Mouse (Mus musculus) forebrain, postnatal 0 days (tissue): ENCODE measurements around the gene Thsd4. TPM values are rescaled to one million over a fixed set of nuclear protein-coding genes. Genes with fewer than 3 reads are reported as not detected.

ENCODE experiments used
- ATAC-seq: fragments of 200-750 bp; cut with Nextera tagmentation; 2 replicates; pipeline ENCODE4 v1.8.0; 2017; ENCODE audit warnings: mild to moderate bottlenecking, moderate library complexity
- DNase-seq: peaks from one replicate; pipeline ENCODE4 v3.0.0-alpha.2; 2015
- H3K27ac ChIP-seq: fragments of 300-500 bp; sonication (generic); 2 replicates; pipeline ENCODE4 v1.5.1; 2014; ENCODE audit warnings: low read depth, mild to moderate bottlenecking, antibody characterized with exemption, low read length, moderate library complexity, mixed read lengths
- H3K27me3 ChIP-seq: fragments of 300-500 bp; sonication (generic); 2 replicates; pipeline ENCODE4 v1.6.1; 2014; ENCODE audit warnings: mild to moderate bottlenecking, low read length, mixed read lengths; ENCODE audit not compliant: insufficient read depth
- H3K36me3 ChIP-seq: fragments of 300-500 bp; sonication (generic); 2 replicates; pipeline ENCODE4 v1.6.1; 2014; ENCODE audit warnings: mild to moderate bottlenecking, moderate library complexity; ENCODE audit not compliant: insufficient read depth
- H3K4me1 ChIP-seq: fragments of 300-500 bp; sonication (generic); 2 replicates; pipeline ENCODE4 v1.6.1; 2014; ENCODE audit warnings: antibody characterized with exemption; ENCODE audit not compliant: insufficient read depth
- H3K4me2 ChIP-seq: fragments of 300-500 bp; sonication (generic); 2 replicates; pipeline ENCODE4 v1.6.1; 2014; ENCODE audit warnings: low read depth, mild to moderate bottlenecking, moderate library complexity
- H3K4me3 ChIP-seq: fragments of 300-500 bp; sonication (generic); 2 replicates; pipeline ENCODE4 v1.5.1; 2014; ENCODE audit warnings: low read depth, low read length, mixed read lengths
- H3K9ac ChIP-seq: fragments of 300-500 bp; sonication (generic); 2 replicates; pipeline ENCODE4 v1.6.1; 2014; ENCODE audit warnings: mild to moderate bottlenecking
- H3K9me3 ChIP-seq: fragments of 300-500 bp; sonication (generic); 2 replicates; pipeline ENCODE4 v1.6.1; 2016; ENCODE audit warnings: low read length
- CTCF ChIP-seq: sonication (generic); IDR thresholded peaks from 2 replicates; pipeline ENCODE4 v1.5.1; 2016; ENCODE audit warnings: antibody characterized with exemption, control low read depth, low read depth
- WGBS: fragments of 180-500 bp; shearing (Covaris S2); extraction: QIAGEN DNeasy Blood & Tissue Kit; methylation state at CpG from one replicate; pipeline ENCODE4 v1.1.7; 2014; 5-methylcytosine and 5-hydroxymethylcytosine counted together
- polyA plus RNA-seq: library from polyadenylated mRNA; unstranded; fragments of >200 nt; fragmentation: Nextera tagmentation; extraction: Ambion mirVana; gene quantifications from 2 replicates; pipeline ENCODE4 v1.2.1, GENCODE M21; 2015
- total RNA-seq: library from RNA; depleted of rRNA; stranded (reverse); fragments of >200 nt; gene quantifications from 2 replicates; pipeline ENCODE4 v1.2.3, GENCODE M21; 2014

The Thsd4 gene
- total and polyA plus RNA-seq, 2 experiments from 2014 or later, result 3.5 to 14.2 TPM

- H3K27ac ChIP-seq, result no peak overlapping the region
- no peaks in the 10 kb centered on the region for H3K9me3 ChIP-seq
- no peaks in the 10 kb centered on the region for H3K27me3 ChIP-seq
- H3K4me2 ChIP-seq, result no peak overlapping the region
- no peak overlapping the region for H3K4me3 ChIP-seq
- TF ChIP-seq CTCF, result no peak
- no peaks in the 10 kb centered on the region for H3K4me1 ChIP-seq
- ATAC-seq (no peak), DNase-seq (no peak)
- no peak overlapping the region for H3K9ac ChIP-seq
- WGBS, result 20% methylated on average over 4 of the region's 4 CpGs
- no peaks in the 10 kb centered on the region for H3K36me3 ChIP-seq
Observed at GRCm38 (mm10) chr9:60076396-60076795, 445.4 kb downstream of the Thsd4 start.

GRCm38 (mm10) chr9:60071620-60072263 is 450.1 kb downstream of the Thsd4 start:
- Histone ChIP-seq H3K9ac (no peak overlapping the region), H3K4me3 (no peak overlapping the region), H3K4me2 (no peak overlapping the region), H3K27me3 (no peaks in the 10 kb centered on the region), H3K4me1 (no peaks in the 10 kb centered on the region), H3K27ac (no peak overlapping the region), H3K9me3 (no peaks in the 10 kb centered on the region), H3K36me3 (no peaks in the 10 kb centered on the region)
- no peak for ATAC-seq
- no peak for TF ChIP-seq CTCF
- DNase-seq, result no peak
- 43% methylated on average over 5 of the region's 5 CpGs for WGBS

- no peak for DNase-seq
- Histone ChIP-seq H3K36me3 (no peaks in the 10 kb centered on the region), H3K27ac (no peak overlapping the region), H3K27me3 (no peaks in the 10 kb centered on the region), H3K4me1 (no peaks in the 10 kb centered on the region), H3K4me3 (no peak overlapping the region), H3K9ac (no peak overlapping the region), H3K9me3 (no peaks in the 10 kb centered on the region), H3K4me2 (no peak overlapping the region)
- ATAC-seq, result no peak
- TF ChIP-seq CTCF, result no peak
- 85% methylated on average over 8 of the region's 8 CpGs for WGBS
Observed at GRCm38 (mm10) chr9:60067241-60067640, 454.6 kb downstream of the Thsd4 start.

- Histone ChIP-seq H3K9ac (no peak overlapping the region), H3K36me3 (no peaks in the 10 kb centered on the region), H3K4me3 (no peak overlapping the region), H3K9me3 (no peaks in the 10 kb centered on the region), H3K27ac (no peak overlapping the region), H3K4me2 (no peak overlapping the region), H3K27me3 (no peaks in the 10 kb centered on the region), H3K4me1 (no peaks in the 10 kb centered on the region)
- DNase-seq (no peak), ATAC-seq (no peak)
- TF ChIP-seq CTCF, result no peak
- 81% methylated on average over 4 of the region's 4 CpGs for WGBS
Observed at GRCm38 (mm10) chr9:60065184-60065583, 456.7 kb downstream of the Thsd4 start.

- no peaks in the 10 kb centered on the region for H3K36me3 ChIP-seq
- 79% methylated on average over 4 of the region's 4 CpGs for WGBS
- no peaks in the 10 kb centered on the region for H3K4me1 ChIP-seq
- H3K9ac ChIP-seq, result no peak overlapping the region
- ATAC-seq, result no peak
- TF ChIP-seq CTCF, result no peak
- H3K4me2 ChIP-seq, result no peak overlapping the region
- H3K27ac ChIP-seq, result no peak overlapping the region
- no peaks in the 10 kb centered on the region for H3K27me3 ChIP-seq
- no peak for DNase-seq
- H3K4me3 ChIP-seq, result no peak overlapping the region
- H3K9me3 ChIP-seq, result no peaks in the 10 kb centered on the region
Observed at GRCm38 (mm10) chr9:60063191-60063720, 458.6 kb downstream of the Thsd4 start.

GRCm38 (mm10) chr9:60056131-60056530 is 465.7 kb downstream of the Thsd4 start:
- H3K27me3 ChIP-seq, result no peaks in the 10 kb centered on the region
- H3K4me2 ChIP-seq, result no peak overlapping the region
- no peaks in the 10 kb centered on the region; the same call in 1 of the 2 replicates for H3K4me1 ChIP-seq
- no peaks in the 10 kb centered on the region for H3K36me3 ChIP-seq
- H3K27ac ChIP-seq, result no peak overlapping the region
- H3K9ac ChIP-seq, result no peak overlapping the region
- no peak for DNase-seq
- TF ChIP-seq CTCF, result no peak
- ATAC-seq, result no peak
- no peak overlapping the region for H3K4me3 ChIP-seq
- WGBS, result 83% methylated on average over 5 of the region's 5 CpGs
- no peaks in the 10 kb centered on the region for H3K9me3 ChIP-seq

- no peaks in the 10 kb centered on the region for H3K27me3 ChIP-seq
- no peak overlapping the region for H3K4me2 ChIP-seq
- TF ChIP-seq CTCF, result no peak
- no peaks in the 10 kb centered on the region for H3K36me3 ChIP-seq
- H3K9me3 ChIP-seq, result no peaks in the 10 kb centered on the region
- peak; percentile 87 for ATAC-seq
- H3K9ac ChIP-seq, result no peak overlapping the region
- H3K4me3 ChIP-seq, result no peak overlapping the region
- DNase-seq, result peak; percentile 80
- no peaks in the 10 kb centered on the region; the same call in 1 of the 2 replicates for H3K4me1 ChIP-seq
- no peak overlapping the region for H3K27ac ChIP-seq
- 20% methylated on average over 5 of the region's 5 CpGs for WGBS
Observed at GRCm38 (mm10) chr9:60054951-60055350, 466.9 kb downstream of the Thsd4 start.
